Mouse (Mus musculus) liver, embryonic 14.5 days (tissue): Measurements from ENCODE around the gene Olfr1424. TPM values are rescaled to one million over a fixed set of nuclear protein-coding genes. Genes with fewer than 3 reads are reported as not detected.

ENCODE experiments used
- ATAC-seq: fragments of 200-750 bp; cut with Nextera tagmentation; 2 replicates; pipeline ENCODE4 v1.8.0; 2017; ENCODE audit warnings: moderate number of reproducible peaks, mild to moderate bottlenecking, moderate library complexity; ENCODE audit not compliant: insufficient read depth
- DNase-seq, 3 experiments: peaks; one replicate each; pipeline ENCODE4 v3.0.0-alpha.2; 2012 to 2013; ENCODE audit warnings: low read depth in 3 of 3, low spot score in 3 of 3
- H3K27ac ChIP-seq: fragments of 300-500 bp; sonication (generic); 2 replicates; pipeline ENCODE4 v1.5.1; 2014; ENCODE audit warnings: moderate library complexity, mild to moderate bottlenecking, control low read depth, inconsistent platforms
- H3K27me3 ChIP-seq: fragments of 300-500 bp; sonication (generic); 2 replicates; pipeline ENCODE4 v1.6.1; 2014; ENCODE audit warnings: mild to moderate bottlenecking, low read length, moderate library complexity; ENCODE audit not compliant: control insufficient read depth, insufficient read depth
- H3K36me3 ChIP-seq: fragments of 300-500 bp; sonication (generic); replicated peaks from 2 replicates; pipeline ENCODE4 v1.6.1; 2014; ENCODE audit warnings: low read depth; ENCODE audit not compliant: control insufficient read depth, insufficient read depth
- H3K4me1 ChIP-seq, 2 experiments: fragments of 200-500 bp in 1 of 2; fragments of 300-500 bp in 1 of 2; sonication (generic) in 1 of 2; replicated peaks; 2 replicates each; pipeline ENCODE4 v1.6.1; 2012 to 2014; ENCODE audit warnings: antibody characterized with exemption in 1 of 2, inconsistent platforms in 1 of 2, low read length in 1 of 2; ENCODE audit not compliant: control insufficient read depth in 2 of 2, insufficient read depth in 2 of 2
- H3K4me2 ChIP-seq: fragments of 300-500 bp; sonication (generic); 2 replicates; pipeline ENCODE4 v1.6.1; 2014; ENCODE audit warnings: low read depth, mild to moderate bottlenecking, control low read depth, moderate library complexity
- H3K4me3 ChIP-seq, 2 experiments: fragments of 200-500 bp in 1 of 2; fragments of 300-500 bp in 1 of 2; sonication (generic) in 1 of 2; 2 replicates each; pipeline ENCODE4 v1.5.1; 2012 to 2014; ENCODE audit warnings: low read depth in 2 of 2, low read length in 2 of 2, mild to moderate bottlenecking in 2 of 2, control low read depth in 1 of 2, inconsistent platforms in 1 of 2, moderate library complexity in 1 of 2; ENCODE audit not compliant: insufficient read depth in 1 of 2
- H3K9ac ChIP-seq: fragments of 300-500 bp; sonication (generic); replicated peaks from 2 replicates; pipeline ENCODE4 v1.6.1; 2014; ENCODE audit warnings: mild to moderate bottlenecking, control low read depth, moderate library complexity
- H3K9me3 ChIP-seq: fragments of 300-500 bp; sonication (generic); 2 replicates; pipeline ENCODE4 v1.6.1; 2016; ENCODE audit warnings: low read length, mixed read lengths; ENCODE audit not compliant: control insufficient read depth
- CTCF ChIP-seq: IDR thresholded peaks from 2 replicates; pipeline ENCODE4 v1.5.1; 2016; ENCODE audit warnings: antibody characterized with exemption, low read depth, control low read depth
- EP300 ChIP-seq: IDR thresholded peaks from 2 replicates; pipeline ENCODE4 v1.6.1; 2016; ENCODE audit warnings: antibody characterized with exemption, low read depth
- WGBS: fragments of 180-500 bp; shearing (Covaris S2); extraction: QIAGEN DNeasy Blood & Tissue Kit; methylation state at CpG from one replicate; pipeline ENCODE4 v1.1.7; 2014; ENCODE audit not compliant: insufficient replicate concordance; 5-methylcytosine and 5-hydroxymethylcytosine counted together
- polyA plus RNA-seq, 2 experiments: library from polyadenylated mRNA; depleted of rRNA in 1 of 2; stranded (reverse) in 1 of 2; unstranded in 1 of 2; fragments of >200 nt; fragmentation: Nextera tagmentation in 1 of 2; extraction: Ambion mirVana in 1 of 2; gene quantifications; 2 replicates each; pipeline versions ENCODE4 v1.2.1 to v1.2.3; 2012 to 2014

Gene Olfr1424
- polyA plus RNA-seq, 2 experiments, result not detected

DNA sequence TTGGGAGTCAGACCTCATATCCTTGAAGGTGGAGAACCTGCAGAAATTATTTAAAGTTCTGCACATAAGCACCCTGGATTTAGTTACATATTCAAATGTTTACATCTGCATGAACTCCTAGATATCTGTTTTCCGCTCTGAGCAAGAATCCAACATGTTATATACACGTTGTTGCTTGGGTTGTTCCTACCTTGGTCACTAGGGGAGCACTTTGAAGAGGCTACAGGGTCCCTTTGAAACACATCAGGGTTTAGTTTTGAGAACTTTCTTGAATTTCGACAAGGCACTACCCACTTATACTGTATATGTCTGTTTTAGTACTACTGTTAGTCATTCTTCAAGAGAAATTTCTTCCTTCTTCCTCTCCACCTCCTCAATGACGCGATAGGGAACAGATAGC, 19.3 kb downstream of the Olfr1424 start:
- no peaks in the 10 kb centered on the region for H3K9me3 ChIP-seq
- H3K4me3 ChIP-seq, result no peak overlapping the region
- no peak for TF ChIP-seq CTCF
- H3K4me1 ChIP-seq, result no peaks in the 10 kb centered on the region
- no peak overlapping the region for H3K4me2 ChIP-seq
- WGBS, result 70% methylated on average over 5 of the region's 5 CpGs
- no peak overlapping the region for H3K27ac ChIP-seq
- no peak overlapping the region for H3K9ac ChIP-seq
- ATAC-seq (no peak), DNase-seq (no peak)
- no peaks in the 10 kb centered on the region for H3K36me3 ChIP-seq
- H3K27me3 ChIP-seq, result no peaks in the 10 kb centered on the region

DNA sequence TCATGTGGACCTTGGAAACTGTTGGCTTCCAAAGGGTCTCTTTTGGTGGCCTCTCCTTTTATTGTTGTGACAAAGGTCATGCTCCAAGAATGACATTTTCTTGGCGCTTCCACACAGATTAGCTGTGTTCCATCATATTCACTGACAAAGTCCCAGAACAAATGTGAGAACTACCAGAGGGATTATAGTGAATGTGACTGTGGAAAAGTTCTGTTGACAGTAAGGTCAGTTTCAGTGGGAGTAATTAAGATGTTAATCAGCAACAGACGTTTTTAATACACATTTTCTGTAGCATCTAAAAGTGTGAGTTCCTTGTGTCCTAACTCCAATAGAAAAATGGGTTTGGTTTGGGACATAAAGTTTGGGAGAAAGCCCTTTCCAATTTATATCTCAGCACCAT, 21.3 kb downstream of the Olfr1424 start, which contains the start of gene Olfr1423:
TSS of gene Olfr1423 (minus strand) at position 101 of the 400 bp plus-strand sequence.
- no peak within 1 kb of the TSS for H3K4me2 ChIP-seq
- no peak within 1 kb of the TSS for H3K27ac ChIP-seq
- no peaks in the 10 kb centered on the region for H3K4me1 ChIP-seq
- TF ChIP-seq EP300 (no peak), CTCF (no peak)
- H3K9me3 ChIP-seq, result no peaks in the 10 kb centered on the region
- no peaks in the 10 kb centered on the region for H3K27me3 ChIP-seq
- no peak for ATAC-seq
- no peak for DNase-seq
- H3K36me3 ChIP-seq, result no peaks in the 10 kb centered on the region
- no peak within 1 kb of the TSS for H3K9ac ChIP-seq
- no peak within 1 kb of the TSS for H3K4me3 ChIP-seq
- WGBS, result 50% methylated on average over 2 of the region's 2 CpGs

DNA sequence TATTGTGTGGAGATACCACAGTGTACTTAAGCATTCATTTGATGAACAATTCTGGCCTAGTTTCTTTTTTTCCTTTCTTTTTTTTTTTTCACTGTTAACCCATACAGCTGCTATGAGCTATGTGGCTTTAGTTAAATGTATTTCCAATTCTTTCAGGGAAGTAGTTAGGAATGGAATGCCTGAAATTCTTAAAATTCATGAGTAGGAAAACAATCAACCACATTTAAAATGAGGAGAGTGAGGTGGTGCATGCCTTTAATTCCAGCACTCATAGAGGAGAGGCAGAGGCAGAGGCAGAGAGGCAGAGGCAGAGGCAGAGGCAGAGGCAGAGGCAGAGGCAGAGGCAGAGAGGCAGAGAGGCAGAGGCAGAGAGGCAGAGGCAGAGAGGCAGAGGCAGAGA, 24.8 kb downstream of the Olfr1424 start:
- TF ChIP-seq EP300, result no peak
- TF ChIP-seq CTCF, result no peak
- no peak for ATAC-seq

DNA sequence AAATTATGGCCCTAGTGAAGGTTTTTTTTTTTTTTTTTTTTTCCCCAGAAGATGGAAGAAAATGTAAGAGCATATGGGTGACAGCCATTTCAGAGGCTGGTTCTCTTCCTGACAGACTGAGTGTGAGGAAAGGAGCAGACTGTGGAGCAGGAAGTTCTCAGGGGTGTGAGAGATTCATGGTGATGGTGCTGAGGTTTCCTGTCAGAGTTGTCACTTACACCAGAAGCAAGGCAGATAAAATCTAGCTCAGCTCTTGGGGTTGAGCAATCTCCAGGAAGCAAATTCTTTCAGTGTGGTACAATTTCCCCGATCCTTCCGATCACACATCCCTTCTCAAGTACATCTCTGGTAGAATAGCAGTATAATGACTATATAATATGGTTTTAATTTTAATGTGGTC, 35.9 kb downstream of the Olfr1424 start:
- no peak for ATAC-seq
- no peak for DNase-seq

More for the DNA sequence above, 24.8 kb downstream of the Olfr1424 start:
- Histone ChIP-seq H3K27ac (no peak overlapping the region), H3K4me1 (no peaks in the 10 kb centered on the region), H3K4me3 (no peak overlapping the region), H3K27me3 (no peaks in the 10 kb centered on the region), H3K36me3 (no peaks in the 10 kb centered on the region), H3K9ac (no peak overlapping the region), H3K4me2 (no peak overlapping the region), H3K9me3 (no peaks in the 10 kb centered on the region)
- no peak for DNase-seq

DNA sequence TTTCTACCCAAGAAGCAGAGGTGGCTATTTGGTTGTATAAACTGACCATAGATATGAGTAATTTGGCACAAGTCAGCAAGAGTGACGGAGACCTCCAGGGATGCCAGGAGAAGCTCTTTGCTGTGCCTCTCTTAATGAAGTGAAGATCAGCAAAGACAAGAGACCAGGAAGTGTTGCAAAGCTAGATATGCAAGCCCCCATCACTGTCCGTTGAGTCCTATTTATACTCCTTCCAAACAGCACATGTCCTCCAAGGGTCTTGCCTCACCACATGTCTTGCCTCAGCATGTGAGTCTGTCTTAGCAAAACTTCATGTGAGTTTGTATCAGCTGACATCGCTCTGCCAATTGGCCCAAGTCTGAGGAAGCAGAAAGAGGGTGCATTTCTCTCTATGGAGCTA, 37.1 kb downstream of the Olfr1424 start:
- H3K27me3 ChIP-seq, result no peaks in the 10 kb centered on the region
- no peak overlapping the region for H3K27ac ChIP-seq
- no peak overlapping the region for H3K4me3 ChIP-seq
- peaks cover 0 to 7% of the 10 kb centered on the region in 2 experiments; a peak in 2 of 4 replicates for H3K4me1 ChIP-seq
- TF ChIP-seq EP300 (no peak), CTCF (no peak)
- no peaks in the 10 kb centered on the region for H3K36me3 ChIP-seq
- ATAC-seq (no peak), DNase-seq (no peak)
- WGBS, result 36% methylated on average over 3 of the region's 3 CpGs
- H3K9me3 ChIP-seq, result no peaks in the 10 kb centered on the region
- no peak overlapping the region for H3K4me2 ChIP-seq
- H3K9ac ChIP-seq, result no peak overlapping the region

More for the DNA sequence above, 35.9 kb downstream of the Olfr1424 start:
- H3K36me3 ChIP-seq, result no peaks in the 10 kb centered on the region
- peaks cover 0 to 7% of the 10 kb centered on the region in 2 experiments; a peak in 2 of 4 replicates for H3K4me1 ChIP-seq
- no peak overlapping the region for H3K27ac ChIP-seq
- H3K9ac ChIP-seq, result no peak overlapping the region
- no peaks in the 10 kb centered on the region for H3K27me3 ChIP-seq
- TF ChIP-seq EP300, result no peak
- H3K4me3 ChIP-seq, result no peak overlapping the region
- 17% methylated on average over 2 of the region's 2 CpGs for WGBS
- no peak overlapping the region for H3K4me2 ChIP-seq
- H3K9me3 ChIP-seq, result no peaks in the 10 kb centered on the region
